Mouse (Mus musculus) adrenal gland (tissue): Measurements from ENCODE around the gene Gja5.
"Not testable (repeated sequence)": the region's sequence is repeated elsewhere in the genome, so short reads cannot be mapped to it uniquely, and the experiment has no call there.

Experiments used
- intact Hi-C: fragments of 180-260 bp; cut with DNase I; formaldehyde crosslinking; loops from one replicate; pipeline ENCODE4 v1.15.1; 2025

Gene Gja5

DNA sequence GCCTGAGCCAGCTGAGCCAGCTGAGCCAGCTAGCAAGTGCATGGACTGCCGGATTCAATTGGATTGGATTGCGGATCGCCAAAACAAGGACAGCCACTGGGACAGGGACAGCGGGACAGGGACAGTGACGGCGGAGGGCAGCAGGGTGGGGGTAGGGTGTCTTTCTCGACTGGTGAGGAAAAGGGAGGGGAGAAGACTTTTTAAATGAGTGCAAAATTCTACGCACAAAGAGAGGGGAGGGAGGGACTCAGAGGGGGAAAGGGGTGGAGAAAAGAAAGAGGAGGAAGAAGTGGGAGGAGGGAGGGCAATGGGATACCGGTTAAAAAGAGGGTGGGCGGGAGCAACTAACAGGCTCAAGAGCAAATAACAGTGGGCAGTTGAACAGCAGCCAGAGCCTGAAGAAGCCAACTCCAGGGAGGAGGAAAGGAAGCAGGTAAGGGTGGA lies 127.6 kb downstream of the Gja5 start:
- intact Hi-C loops, result no loop called here

DNA sequence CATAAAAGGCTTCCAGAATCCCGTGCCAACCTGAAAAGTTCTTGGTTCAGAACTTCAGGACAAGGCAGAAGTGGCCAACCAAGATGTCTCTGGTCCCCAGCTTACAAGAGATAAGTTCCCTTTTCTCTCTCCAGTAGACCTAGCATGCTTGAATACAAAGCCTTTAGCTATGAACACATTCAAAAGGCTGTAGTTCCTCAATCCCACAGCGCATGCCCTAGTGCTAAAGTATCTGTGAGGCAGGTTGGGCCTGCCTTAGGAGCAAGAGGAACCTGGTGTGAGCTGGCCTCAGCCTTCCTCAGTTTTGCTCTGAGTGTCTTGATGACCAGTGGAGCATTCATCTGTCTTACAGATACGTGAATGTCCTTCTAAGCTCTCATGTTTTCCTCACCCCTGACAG lies 131.1 kb downstream of the Gja5 start:
- intact Hi-C loops, result no loop called here

DNA sequence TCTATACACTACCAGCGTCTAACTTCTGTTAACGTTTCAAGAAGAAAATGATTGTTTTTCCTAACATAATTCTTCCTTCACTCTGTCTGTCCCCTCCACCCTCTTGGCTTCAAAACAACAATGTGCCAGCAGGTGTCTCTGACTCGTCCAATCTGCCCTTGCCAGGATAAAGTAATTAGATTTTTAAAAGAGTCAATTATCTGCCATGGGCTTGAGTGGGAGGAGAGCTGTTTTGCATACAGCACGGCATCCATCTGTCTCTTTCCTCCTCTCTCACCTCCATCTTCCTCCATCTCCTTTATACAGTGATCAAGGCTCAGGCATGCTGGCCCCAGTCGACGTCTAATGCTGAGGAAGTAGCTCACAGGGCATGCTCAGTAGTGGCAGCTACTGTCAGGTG lies 132.6 kb downstream of the Gja5 start:
- intact Hi-C loops, result no loop called here

DNA sequence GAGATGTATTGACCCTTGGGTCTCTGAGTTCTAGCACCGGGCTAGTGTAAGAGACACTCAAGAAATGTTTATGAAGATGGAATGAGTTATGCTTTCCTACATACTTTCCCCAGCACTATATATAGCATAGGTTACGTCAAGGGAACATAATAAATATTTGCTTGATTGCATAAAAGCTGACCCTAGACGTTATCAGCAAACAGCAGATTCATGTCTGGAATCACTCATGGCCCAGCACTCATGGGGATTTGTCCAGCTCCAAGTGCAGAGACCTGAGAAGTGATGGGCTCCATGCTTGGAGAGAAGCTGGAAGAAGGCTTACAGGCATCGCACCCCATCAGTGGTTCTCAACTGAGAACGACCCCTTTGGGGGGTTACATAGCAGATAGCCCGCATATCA lies 135.2 kb downstream of the Gja5 start:
- intact Hi-C loops, result no loop called here

DNA sequence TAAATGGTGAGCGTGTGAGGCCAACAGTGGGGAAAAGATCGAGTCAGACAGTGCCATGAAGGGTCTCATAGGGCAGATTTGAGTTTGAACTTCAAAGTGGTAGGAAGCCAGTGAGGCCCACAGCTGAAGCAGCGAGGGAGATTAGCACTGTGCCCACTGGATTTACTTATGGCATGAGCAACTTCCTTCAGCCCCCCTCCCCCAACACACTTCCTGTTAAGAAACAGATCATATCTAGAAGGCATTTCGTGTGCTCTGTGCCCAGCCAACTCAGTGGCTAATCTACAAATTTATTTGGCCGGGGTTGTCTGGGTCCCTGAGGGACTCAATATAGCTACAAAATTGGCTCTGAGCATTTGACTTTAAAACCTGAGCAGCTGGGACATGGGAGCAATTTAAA lies 139.7 kb downstream of the Gja5 start:
- intact Hi-C loops, result no loop called here

DNA sequence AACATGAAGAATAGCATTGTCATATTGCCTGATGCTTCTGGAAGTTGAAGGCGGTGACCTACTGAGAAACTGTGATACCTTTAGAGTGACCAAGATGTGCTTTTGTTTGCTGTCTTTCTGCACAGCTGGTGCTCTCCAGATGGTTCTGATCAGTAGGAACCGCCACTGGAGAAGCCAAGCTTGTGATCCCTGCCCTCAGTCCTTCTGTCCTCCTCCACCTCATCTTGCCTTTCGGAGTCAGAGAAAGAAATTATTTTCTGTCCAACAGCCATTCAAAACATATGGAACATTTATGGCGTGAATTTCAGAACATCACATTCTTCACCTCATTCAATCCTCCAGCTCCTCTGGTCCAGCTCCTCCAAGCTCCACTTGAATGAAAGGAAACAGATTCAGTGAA lies 143.3 kb downstream of the Gja5 start:
- intact Hi-C loops, result no loop called here

DNA sequence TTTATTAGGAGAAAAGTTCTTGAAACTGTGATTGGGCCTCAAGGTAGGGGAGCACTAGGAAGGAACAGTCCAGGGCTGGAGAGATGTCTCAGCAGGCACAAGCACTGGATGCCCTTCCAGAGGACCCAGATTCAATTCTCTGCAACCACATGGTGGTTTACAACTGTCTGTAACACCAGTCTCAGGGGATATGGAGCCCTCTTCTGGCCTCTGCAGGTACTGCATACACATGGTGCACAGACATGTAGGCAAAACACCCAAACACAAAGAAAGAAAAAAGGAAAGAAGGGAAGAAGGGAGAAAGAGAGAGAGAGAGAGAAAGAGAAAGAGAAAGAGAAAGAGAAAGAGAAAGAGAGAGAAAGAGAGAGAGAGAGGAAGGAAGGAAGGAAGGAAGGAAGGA lies 143.9 kb downstream of the Gja5 start:
- intact Hi-C loops, result no loop called here

DNA sequence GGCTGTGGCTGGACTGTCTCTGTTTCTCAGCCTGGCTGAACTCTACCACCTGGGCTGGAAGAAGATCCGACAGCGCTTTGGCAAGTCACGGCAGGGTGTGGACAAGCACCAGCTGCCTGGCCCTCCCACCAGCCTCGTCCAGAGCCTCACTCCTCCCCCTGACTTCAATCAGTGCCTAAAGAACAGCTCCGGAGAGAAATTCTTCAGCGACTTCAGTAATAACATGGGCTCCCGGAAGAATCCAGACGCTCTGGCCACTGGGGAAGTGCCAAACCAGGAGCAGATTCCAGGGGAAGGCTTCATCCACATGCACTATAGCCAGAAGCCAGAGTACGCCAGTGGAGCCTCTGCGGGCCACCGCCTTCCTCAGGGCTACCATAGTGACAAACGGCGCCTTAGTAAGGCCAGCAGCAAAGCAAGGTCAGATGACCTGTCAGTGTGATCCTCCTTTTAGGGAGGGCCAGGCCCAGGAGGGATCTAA lies 146.8 kb downstream of the Gja5 start:
- intact Hi-C loops, result no loop called here

DNA sequence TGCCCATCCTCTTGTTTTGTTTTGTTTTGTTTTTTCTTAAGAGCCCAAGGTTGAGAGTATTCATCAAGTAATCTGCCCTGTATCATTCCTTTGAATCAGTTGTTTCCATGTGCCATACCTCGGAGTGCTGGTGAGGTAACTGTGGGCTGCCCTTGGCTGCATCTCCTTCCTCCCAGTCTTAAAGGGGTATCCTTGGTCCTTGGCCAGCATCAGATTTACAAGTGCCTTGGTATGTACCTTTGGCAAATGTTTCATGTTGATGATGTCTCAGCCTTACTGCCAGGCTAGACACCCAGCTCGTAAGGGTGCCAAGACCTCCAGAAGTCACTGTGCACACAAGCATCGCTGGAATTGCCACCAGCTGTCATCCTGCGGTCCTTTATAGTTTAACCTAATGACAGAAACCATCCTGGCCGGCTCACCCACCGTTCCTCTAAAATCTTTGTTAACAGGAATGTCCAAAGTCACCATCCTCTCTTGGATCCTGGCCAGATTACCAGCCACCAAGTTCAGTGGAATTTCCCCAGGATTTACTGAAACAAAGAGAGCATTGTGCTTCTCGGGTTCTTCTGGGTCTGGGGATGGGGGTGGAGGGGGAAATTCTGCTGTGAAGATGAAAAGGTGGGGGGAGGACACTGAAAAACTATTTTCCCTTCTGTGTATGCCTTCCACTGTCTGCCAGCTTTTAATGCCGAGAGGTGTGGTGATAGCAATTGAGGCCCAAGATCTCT lies 147.7 kb downstream of the Gja5 start:
- intact Hi-C loops, result no loop called here

DNA sequence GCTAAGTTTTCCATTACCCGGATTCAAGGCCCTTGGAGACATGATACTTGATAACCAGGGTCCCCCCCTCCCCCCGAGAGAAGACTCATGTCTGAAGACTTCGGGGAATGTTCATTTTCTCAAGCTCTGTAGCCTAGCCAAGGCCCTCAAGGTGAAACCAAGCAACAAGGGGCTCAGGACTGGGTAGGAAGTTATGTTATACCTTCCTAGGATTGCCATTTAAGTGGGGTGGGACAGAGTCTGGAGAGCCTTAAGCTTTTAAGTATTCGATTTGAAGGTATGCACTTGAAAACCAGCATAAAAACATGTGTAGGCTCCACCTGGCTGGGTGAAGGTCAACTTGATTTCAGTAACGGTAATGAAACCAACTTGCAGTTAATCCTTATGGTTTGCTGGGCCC lies 154.2 kb downstream of the Gja5 start:
- intact Hi-C loops, result no loop called here

DNA sequence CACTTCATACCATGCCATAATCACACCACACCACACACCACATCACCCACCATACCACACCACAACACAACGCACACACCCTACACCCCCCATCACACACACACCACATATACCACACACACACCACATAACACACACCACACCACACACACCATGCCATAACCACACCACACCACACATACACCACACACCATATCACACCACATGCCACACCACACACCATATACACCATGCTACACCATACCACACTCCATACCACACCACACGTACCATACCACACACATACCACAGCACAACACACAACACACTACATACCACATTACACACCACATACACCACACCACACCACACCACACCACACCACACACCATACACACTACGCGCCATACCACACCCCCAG lies 155.6 kb downstream of the Gja5 start:
- intact Hi-C loops, result no loop called here

DNA sequence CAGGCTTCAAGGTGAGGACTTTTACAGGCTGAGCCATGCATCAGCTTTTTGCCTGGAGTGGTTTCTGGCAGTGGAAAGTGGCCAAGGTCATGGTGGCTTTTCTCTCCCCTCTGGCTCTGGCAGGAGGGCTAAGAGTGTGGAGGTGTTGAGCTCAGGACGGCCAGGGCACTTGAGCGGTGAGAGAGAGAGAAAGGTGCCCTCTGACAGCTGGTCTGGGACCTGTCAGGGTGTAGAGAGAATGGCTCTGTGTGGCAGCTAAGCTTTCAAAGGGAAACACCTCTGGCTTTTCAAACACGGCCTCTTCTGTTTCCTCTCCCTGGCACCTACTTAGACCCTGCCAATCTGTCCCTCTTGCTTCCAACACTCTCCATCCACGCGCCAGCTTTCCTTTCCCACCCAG lies 158.3 kb downstream of the Gja5 start:
- intact Hi-C loops, result no loop called here

DNA sequence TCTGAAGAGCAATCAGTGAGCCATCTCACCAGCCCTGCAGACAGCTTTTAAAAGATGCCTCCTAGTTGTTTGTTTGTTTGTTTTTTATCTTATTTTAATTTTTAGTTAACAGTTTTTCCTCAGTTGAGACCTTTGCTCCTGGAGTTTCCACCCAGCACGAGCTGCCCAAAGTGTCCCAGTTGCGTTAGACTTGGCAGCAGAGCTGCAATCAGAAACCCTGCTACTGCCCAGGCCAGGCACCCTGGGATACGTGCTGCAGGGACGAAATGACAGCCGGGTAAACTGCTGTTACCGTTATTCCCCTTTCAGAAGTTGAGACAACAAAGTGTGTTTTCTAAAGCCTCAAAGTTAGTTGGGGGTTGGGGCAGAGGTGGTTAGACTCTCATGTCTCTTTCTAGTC lies 159.6 kb downstream of the Gja5 start:
- intact Hi-C loops, result no loop called here

DNA sequence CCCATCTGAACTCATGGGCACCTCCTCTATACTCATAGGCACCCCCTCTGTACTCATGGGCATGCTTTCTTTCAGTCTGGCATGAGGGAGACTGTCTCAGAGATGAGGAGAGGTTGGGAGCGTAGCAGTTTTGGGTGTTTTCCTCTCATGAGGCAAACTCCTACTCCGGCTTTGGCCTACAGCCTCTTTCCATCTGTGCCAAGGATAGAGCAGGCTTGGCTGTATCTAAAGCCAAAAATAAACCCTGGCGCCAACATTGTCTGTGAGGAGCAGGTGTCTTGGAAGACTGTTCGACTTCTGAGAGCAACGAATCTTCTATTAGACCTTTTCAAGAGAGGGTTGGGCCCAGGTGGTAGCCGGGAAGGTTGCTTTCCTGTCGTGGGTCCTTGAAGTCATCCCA lies 165.1 kb downstream of the Gja5 start:
- intact Hi-C loops, result not testable (repeated sequence)

DNA sequence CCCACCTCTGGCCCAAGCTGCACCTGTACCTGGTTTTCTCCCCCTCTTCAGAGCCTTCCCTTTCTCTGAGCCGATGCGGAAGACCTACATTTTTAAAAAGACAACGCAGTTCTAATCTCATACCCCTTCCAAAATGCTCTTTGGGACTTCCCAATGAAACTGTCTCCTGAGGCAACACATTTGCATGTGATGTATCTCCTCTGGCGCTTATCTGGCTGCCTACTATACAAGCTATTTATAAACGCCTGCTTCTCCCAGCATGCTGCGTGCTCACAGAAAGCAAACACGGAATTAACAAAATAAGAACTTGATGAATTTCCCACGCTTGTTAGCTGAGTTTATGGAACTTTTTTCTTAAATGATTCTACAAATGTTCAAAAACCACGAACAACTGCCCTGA lies 167.4 kb downstream of the Gja5 start:
- intact Hi-C loops, result not testable (repeated sequence)

DNA sequence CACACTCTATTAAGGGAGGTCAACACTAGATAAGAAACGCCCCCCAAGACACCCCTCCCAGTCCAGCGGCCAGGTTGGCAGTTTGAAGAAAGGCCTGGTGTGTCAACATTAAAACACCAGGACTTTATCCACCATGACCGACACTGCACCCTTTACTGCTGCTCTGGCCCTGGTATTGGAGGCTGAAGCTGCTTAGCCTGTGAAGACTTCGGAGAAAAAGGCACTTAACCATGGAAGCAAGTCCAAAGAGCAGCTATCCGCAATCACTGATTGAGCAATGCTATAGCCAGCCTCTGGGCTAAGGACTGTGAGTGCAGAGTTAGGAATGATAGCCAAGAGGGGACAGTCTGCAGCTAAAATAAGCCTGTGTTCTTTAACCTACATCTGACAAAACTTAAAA lies 167.9 kb downstream of the Gja5 start:
- intact Hi-C loops, result not testable (repeated sequence)

DNA sequence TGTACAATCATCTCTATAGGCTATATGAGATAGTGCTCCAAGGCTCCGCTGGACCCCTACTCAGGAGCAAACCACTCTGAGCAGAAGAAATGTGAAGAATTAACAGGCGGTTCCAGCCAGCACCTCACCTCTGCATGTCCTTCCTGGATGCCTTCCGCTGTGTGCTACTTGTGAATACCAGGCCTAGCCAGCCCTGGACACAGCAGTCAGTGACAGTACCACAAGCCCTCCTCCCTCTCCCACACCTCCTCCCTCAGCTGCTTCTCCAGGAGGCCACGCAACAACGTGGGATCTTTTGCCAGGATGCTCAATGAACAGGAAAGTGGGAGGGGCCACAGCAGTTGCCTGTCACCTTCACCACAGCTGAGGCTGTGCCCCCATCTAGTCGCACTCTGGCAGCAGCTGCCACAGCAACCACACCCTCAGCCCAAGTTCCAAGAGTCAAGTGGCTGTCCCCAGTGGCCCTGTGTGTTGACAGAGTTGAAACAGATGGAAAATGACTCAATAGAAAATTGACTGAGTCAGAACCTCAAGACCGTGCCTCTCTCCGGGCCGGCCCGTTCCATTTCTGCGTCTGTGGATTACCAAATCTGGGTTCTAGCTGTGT lies 171.4 kb downstream of the Gja5 start:
- intact Hi-C loops, result loop anchor here (2.0 kb wide), 1 partner anchor 137 kb away; no protein-coding TSS in a partner anchor

DNA sequence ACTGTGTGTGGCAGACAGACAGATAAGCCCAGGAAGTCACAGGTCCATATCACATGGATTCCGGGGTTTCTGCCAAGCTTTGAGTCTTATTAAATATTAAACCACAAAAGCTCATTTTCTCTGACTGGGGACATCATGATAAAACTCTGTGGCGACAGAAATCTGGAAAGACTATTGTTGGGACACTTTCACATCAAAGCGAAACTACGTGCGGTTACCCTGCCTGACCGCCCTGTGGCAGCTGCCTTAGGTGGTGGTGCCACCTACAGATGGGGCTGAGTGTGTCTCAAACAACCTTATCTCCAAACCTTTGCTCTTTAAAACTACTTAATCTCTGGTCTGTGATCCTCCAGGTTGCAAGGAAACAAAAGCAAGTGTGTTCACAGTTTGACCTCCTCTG lies 171.9 kb downstream of the Gja5 start:
- intact Hi-C loops, result loop anchor here (2.0 kb wide), 1 partner anchor 138 kb away; no protein-coding TSS in a partner anchor

DNA sequence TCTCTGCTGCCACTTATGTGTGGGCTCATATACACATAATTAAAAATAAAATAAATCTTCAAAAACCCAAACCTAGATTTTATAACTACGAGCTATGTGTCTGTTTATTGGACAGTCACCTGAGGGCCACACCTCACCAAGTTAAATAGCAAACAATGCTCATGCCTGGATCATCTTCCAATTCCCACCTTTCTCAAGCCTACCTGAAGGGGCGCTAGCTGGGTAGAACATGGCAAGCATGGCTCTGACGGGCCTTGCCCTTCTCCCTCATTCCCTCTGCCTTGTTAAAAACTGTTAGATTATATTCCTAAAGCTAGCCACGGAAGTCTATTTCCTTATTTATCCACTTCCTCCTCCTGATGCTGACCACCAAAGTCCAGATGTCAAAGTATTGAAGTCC lies 173.9 kb downstream of the Gja5 start:
- intact Hi-C loops, result no loop called here

DNA sequence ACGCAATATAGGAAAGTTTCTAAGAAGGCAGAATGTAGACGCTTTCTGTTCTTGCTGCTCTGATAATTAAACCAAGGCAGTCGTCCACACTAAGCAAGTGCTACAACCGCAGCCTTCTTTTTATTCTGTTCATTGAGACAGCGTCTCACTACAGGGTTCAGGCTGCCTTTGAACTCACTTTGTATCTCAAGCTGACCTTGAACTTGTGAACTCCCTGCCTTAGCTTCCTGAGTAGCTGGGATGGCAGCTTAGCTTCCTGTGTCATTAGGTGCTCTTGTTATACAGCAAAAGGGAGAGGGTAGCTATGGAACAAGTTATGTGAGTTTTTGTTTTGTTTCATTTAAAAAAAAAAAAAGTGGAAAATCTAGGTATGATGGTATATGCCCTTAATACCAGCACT lies 177.7 kb downstream of the Gja5 start:
- intact Hi-C loops, result loop anchor here (10.0 kb wide), 1 partner anchor 253 kb away; no protein-coding TSS in a partner anchor

DNA sequence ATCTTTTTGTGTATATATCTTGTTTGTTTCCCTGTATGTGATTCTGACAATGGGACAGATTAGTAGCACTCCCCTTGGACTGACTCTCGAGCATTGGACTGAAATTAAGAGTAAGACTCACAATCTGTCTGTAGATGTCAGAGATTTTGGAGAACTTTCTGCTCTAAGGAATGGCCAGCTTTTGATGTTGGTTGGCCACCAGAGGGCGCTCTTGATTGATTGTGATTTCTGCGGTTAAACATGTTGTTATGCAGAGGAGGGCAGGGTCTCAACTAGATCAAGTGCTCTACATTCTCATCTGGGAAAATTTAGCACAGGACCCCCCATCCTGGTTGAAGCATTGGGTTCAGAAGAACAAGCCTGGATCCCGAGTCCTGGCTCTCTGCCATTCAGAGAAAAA lies 182.8 kb downstream of the Gja5 start:
- intact Hi-C loops, result loop anchor here (2.0 to 10.0 kb wide), 2 partner anchors 97 to 247 kb away; no protein-coding TSS in a partner anchor

DNA sequence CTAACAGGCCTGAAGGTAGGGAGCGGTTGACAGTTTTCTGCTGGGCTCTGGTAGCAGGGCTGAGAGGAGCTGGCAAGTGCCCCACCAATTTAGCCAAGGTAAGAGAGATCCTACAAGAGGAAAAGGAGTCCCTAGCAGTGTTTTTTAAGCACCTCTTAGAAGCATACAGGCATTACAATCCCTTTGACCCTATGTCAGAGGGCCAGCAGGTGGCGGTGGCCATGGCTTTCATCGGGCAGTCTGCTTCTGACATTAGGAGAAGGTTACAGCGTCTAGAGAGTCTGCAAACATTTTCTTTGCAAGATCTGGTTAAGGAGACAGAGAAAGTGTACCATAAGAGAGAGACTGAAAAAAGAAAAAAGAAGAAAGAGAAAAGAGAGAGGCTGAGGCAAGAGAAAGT lies 183.8 kb downstream of the Gja5 start:
- intact Hi-C loops, result loop anchor here (10.0 kb wide), 1 partner anchor 247 kb away; no protein-coding TSS in a partner anchor

DNA sequence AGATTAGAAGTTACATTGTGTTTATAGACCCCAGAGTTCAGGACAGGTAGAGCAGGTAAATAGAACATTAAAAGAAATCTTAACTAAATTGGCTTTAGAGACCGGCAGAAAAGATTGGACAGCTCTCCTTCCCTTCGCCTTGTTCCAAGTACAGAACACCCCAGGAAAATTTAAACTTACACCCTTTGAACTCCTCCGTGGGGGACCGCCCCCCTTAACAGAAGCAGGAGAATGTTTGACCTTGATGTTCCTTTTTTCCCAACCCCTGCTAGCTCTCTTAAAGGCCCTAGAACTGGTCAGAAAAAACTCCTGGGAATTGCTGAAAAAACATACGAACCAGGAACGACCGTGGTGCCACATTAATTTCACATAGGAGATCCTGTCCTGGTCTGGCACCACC lies 187.5 kb downstream of the Gja5 start:
- intact Hi-C loops, result not testable (repeated sequence)
